12 mouse cellular contexts compared by ENCODE assay signal in genomic region chr1:77964656-77965335, GRCm38 (mm10).
DNase-seq lines count a peak whose midpoint lies in the region; ATAC-seq and TF ChIP-seq lines count a peak whose summit lies in the region.
"Had no signal": no experiment of that assay in that cellular context is flagged by ENCODE, and none has a peak within 500 bp of the region (broad histone marks: within the 10 kb centered on the region; RNA-seq: fewer than 3 reads in every experiment).

No protein-coding gene starts in this region.

- H3K4me3 ChIP-seq in embryonic facial prominence, embryonic 12.5 days = no peak overlapping the region
- H3K4me3 ChIP-seq in embryonic facial prominence, embryonic 10.5 days = no peak overlapping the region
- no peak overlapping the region for H3K4me3 ChIP-seq in liver, adult 2 months (ENCODE audit: insufficient read depth, low read depth, low read length)
- no peak overlapping the region for H3K4me3 ChIP-seq in heart, embryonic 15.5 days
- H3K4me3 ChIP-seq in layer of hippocampus, adult 2 months = no peak overlapping the region
- H3K4me3 ChIP-seq: hindbrain, embryonic 10.5 days; megakaryocyte, embryonic 14.5 days; neural tube, embryonic 12.5 days had no signal

- H3K4me2 ChIP-seq in embryonic facial prominence, embryonic 12.5 days (replicated peaks) = no peak overlapping the region
- no peak overlapping the region for H3K4me2 ChIP-seq in heart, embryonic 15.5 days
- H3K4me2 ChIP-seq: neural tube, embryonic 12.5 days had no signal

- intact Hi-C loops in left cerebral cortex, postnatal 36 days (cut with DNase I) = no loop called here

- no peaks in the 10 kb centered on the region for H3K36me3 ChIP-seq in embryonic facial prominence, embryonic 12.5 days
- no peaks in the 10 kb centered on the region for H3K36me3 ChIP-seq in embryonic facial prominence, embryonic 10.5 days (replicated peaks)
- H3K36me3 ChIP-seq in liver, adult 2 months (ENCODE audit: control insufficient read depth, insufficient read depth, low read length) = no peaks in the 10 kb centered on the region
- H3K36me3 ChIP-seq in heart, embryonic 15.5 days = no peaks in the 10 kb centered on the region
- H3K36me3 ChIP-seq: hindbrain, embryonic 10.5 days; neural tube, embryonic 12.5 days had no signal

- no peak for DNase-seq in embryonic facial prominence, embryonic 10.5 days (ENCODE audit: low spot score)
- peak; percentile 76 for DNase-seq in liver, adult 2 months (ENCODE audit: extremely low read depth, low read depth, low spot score)
- no peak for DNase-seq in liver
- peak; percentile 81 to 85 for DNase-seq in kidney, postnatal 36 days
- no peak for DNase-seq in layer of hippocampus, adult 2 months (ENCODE audit: low spot score in 2 of 2)
- DNase-seq in left cerebral cortex, postnatal 36 days (ENCODE audit: low spot score in 2 of 2) = no peak
- DNase-seq: thymus, postnatal 25 days had no signal

- no peaks in the 10 kb centered on the region for H3K27me3 ChIP-seq in embryonic facial prominence, embryonic 12.5 days
- no peaks in the 10 kb centered on the region for H3K27me3 ChIP-seq in embryonic facial prominence, embryonic 10.5 days (replicated peaks; ENCODE audit: low read depth, poor library complexity, severe bottlenecking)
- no peaks in the 10 kb centered on the region for H3K27me3 ChIP-seq in liver, adult 2 months (ENCODE audit: control insufficient read depth, insufficient read depth, low read length)
- H3K27me3 ChIP-seq in heart, embryonic 15.5 days = no peaks in the 10 kb centered on the region
- H3K27me3 ChIP-seq: megakaryocyte, embryonic 14.5 days; neural tube, embryonic 12.5 days had no signal

- no peak overlapping the region for H3K9ac ChIP-seq in embryonic facial prominence, embryonic 12.5 days
- no peak overlapping the region for H3K9ac ChIP-seq in liver, adult 2 months (ENCODE audit: low read depth, low read length)
- H3K9ac ChIP-seq in heart, embryonic 15.5 days = no peak overlapping the region
- H3K9ac ChIP-seq: neural tube, embryonic 12.5 days had no signal

- no peaks in the 10 kb centered on the region for H3K79me2 ChIP-seq in liver, adult 2 months (ENCODE audit: control insufficient read depth, insufficient read depth, low read length)

- no peak for TF ChIP-seq POLR2A in liver, adult 2 months (IDR thresholded peaks at IDR 0.05; ENCODE audit: extremely low read depth, insufficient read depth, low read length)

- WGBS in embryonic facial prominence, embryonic 12.5 days = 36% methylated on average over 3 of the region's 3 CpGs
- WGBS in embryonic facial prominence, embryonic 10.5 days = 49% methylated on average over 3 of the region's 3 CpGs
- 53% methylated on average over 3 of the region's 3 CpGs for whole genome bisulfite sequencing in liver, adult 2 months
- 32% methylated on average over 3 of the region's 3 CpGs for WGBS in heart, embryonic 15.5 days

- no peak for TF ChIP-seq CTCF in liver, adult 2 months (IDR thresholded peaks at IDR 0.05; ENCODE audit: low read depth, low read length)
- no peak for TF ChIP-seq CTCF in layer of hippocampus, adult 2 months (conservative IDR thresholded peaks at IDR 0.05)

- peaks cover 4% of the 10 kb centered on the region for H3K4me1 ChIP-seq in embryonic facial prominence, embryonic 12.5 days
- 0 out of 2 replicates have a peak, but pooled peaks cover 4% of the 10 kb centered on the region for H3K4me1 ChIP-seq in embryonic facial prominence, embryonic 10.5 days
- H3K4me1 ChIP-seq in liver, adult 2 months (ENCODE audit: control insufficient read depth, insufficient read depth, low read length) = peaks cover 9% of the 10 kb centered on the region
- peaks cover 9% of the 10 kb centered on the region for H3K4me1 ChIP-seq in heart, embryonic 15.5 days (replicated peaks)
- H3K4me1 ChIP-seq: hindbrain, embryonic 10.5 days; megakaryocyte, embryonic 14.5 days; neural tube, embryonic 12.5 days had no signal

- no peak overlapping the region for H3K27ac ChIP-seq in embryonic facial prominence, embryonic 12.5 days
- H3K27ac ChIP-seq in embryonic facial prominence, embryonic 10.5 days (replicated peaks) = no peak overlapping the region
- H3K27ac ChIP-seq in liver, adult 2 months (replicated peaks; ENCODE audit: insufficient read depth, low read depth, low read length) = no peak overlapping the region
- peak overlapping the region; percentile 65 for H3K27ac ChIP-seq in heart, embryonic 15.5 days
- no peak overlapping the region for H3K27ac ChIP-seq in layer of hippocampus, adult 2 months
- H3K27ac ChIP-seq: hindbrain, embryonic 10.5 days; neural tube, embryonic 12.5 days had no signal

- H3K9me3 ChIP-seq in embryonic facial prominence, embryonic 12.5 days = no peaks in the 10 kb centered on the region
- H3K9me3 ChIP-seq in embryonic facial prominence, embryonic 10.5 days = no peaks in the 10 kb centered on the region
- no peaks in the 10 kb centered on the region for H3K9me3 ChIP-seq in heart, embryonic 15.5 days (replicated peaks)
- H3K9me3 ChIP-seq: hindbrain, embryonic 10.5 days; neural tube, embryonic 12.5 days had no signal

- 0 out of 2 replicates have a peak, but pooled peaks have one; percentile 28 for ATAC-seq in embryonic facial prominence, embryonic 12.5 days (ENCODE audit: insufficient number of reproducible peaks, insufficient read depth, low FRiP score, low TSS enrichment)
- no peak; the same call in 1 of the 2 replicates for ATAC-seq in heart, embryonic 15.5 days (replicated peaks; ENCODE audit: insufficient number of reproducible peaks, insufficient read depth, low FRiP score, low read depth)

Comparison
In these comparisons a context has a peak if more than half of its experiments do, and no peak if none do; other contexts are left out.
1. DNase-seq: peak in liver, adult 2 months (single experiment) and kidney, postnatal 36 days (2 of 2); none in embryonic facial prominence, embryonic 10.5 days (single experiment), liver (single experiment), layer of hippocampus, adult 2 months (0 of 2) and left cerebral cortex, postnatal 36 days (0 of 2).